ENCODE assay signal across 10 mouse cellular contexts in the genomic region with DNA sequence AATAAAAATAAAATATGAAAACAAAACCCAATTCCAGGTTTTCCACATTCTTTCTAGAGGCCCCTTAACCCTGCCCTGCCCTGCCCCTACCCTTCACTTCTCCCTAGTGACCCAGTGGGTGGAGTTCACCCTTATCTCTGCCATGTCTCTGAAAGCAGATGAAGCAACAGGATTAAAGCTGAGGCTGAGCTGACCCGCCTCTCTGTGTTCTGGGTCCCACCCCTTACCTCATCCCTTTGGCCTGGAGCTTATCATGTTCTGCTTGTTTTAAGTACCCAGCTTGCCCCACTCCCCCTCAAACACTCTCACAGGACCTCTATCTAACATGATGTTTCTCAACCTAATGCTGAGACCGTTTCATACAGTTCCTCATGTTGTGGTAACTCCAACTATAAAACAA.
DNase-seq lines count a peak whose midpoint lies in the region; ATAC-seq and TF ChIP-seq lines count a peak whose summit lies in the region.
"Had no signal": no experiment of that assay in that cellular context is flagged by ENCODE, and none has a peak within 500 bp of the region (broad histone marks: within the 10 kb centered on the region; RNA-seq: fewer than 3 reads in every experiment).

No protein-coding gene starts in this region.

- WGBS in lung, embryonic 16.5 days = 23% methylated on average over 2 of the region's 2 CpGs
- WGBS in lung, adult 2 months = 34% methylated on average over 2 of the region's 2 CpGs
- 3% methylated on average over 2 of the region's 2 CpGs for WGBS in liver, embryonic 14.5 days (ENCODE audit: insufficient replicate concordance)
- WGBS in stomach, postnatal 0 days = 33% methylated on average over 2 of the region's 2 CpGs

- no peak overlapping the region for H3K9ac ChIP-seq in lung, embryonic 16.5 days (ENCODE audit: low read length)
- H3K9ac ChIP-seq in liver, embryonic 14.5 days (replicated peaks) = no peak overlapping the region
- no peak overlapping the region for H3K9ac ChIP-seq in stomach, postnatal 0 days (ENCODE audit: low read length)

- H3K27me3 ChIP-seq in lung, embryonic 16.5 days (ENCODE audit: control insufficient read depth, insufficient read depth, low read depth, low read length) = no peaks in the 10 kb centered on the region
- H3K27me3 ChIP-seq in liver, embryonic 14.5 days (ENCODE audit: control insufficient read depth, insufficient read depth, low read length) = no peaks in the 10 kb centered on the region
- no peaks in the 10 kb centered on the region for H3K27me3 ChIP-seq in stomach, postnatal 0 days (ENCODE audit: control insufficient read depth, insufficient read depth, low read length)

- 0 out of 2 replicates have a peak, but pooled peaks have one; percentile 27 for ATAC-seq in lung, embryonic 16.5 days (ENCODE audit: low read depth)
- peak; percentile 91 for ATAC-seq in liver, embryonic 14.5 days (ENCODE audit: insufficient read depth)
- peak; percentile 59 for ATAC-seq in stomach, postnatal 0 days (ENCODE audit: low FRiP score, low TSS enrichment)

- no peaks in the 10 kb centered on the region for H3K9me3 ChIP-seq in lung, embryonic 16.5 days (ENCODE audit: control insufficient read depth, low read length)
- H3K9me3 ChIP-seq in liver, embryonic 14.5 days (ENCODE audit: control insufficient read depth, low read length) = no peaks in the 10 kb centered on the region
- no peaks in the 10 kb centered on the region for H3K9me3 ChIP-seq in stomach, postnatal 0 days (ENCODE audit: control insufficient read depth, low read length)

- no peak for TF ChIP-seq CTCF in lung, adult 2 months (IDR thresholded peaks at IDR 0.05; ENCODE audit: insufficient read depth, low read length)
- TF ChIP-seq CTCF in liver, embryonic 14.5 days (IDR thresholded peaks at IDR 0.05; ENCODE audit: low read depth) = no peak
- TF ChIP-seq CTCF in stomach, postnatal 0 days (IDR thresholded peaks at IDR 0.05; ENCODE audit: low read depth) = no peak

- TF ChIP-seq POLR2A in lung, adult 2 months (IDR thresholded peaks at IDR 0.05; ENCODE audit: borderline replicate concordance, extremely low read depth, low read depth, low read length) = no peak

- no peaks in the 10 kb centered on the region for H3K36me3 ChIP-seq in lung, embryonic 16.5 days (ENCODE audit: control insufficient read depth, insufficient read depth, low read length)
- no peaks in the 10 kb centered on the region for H3K36me3 ChIP-seq in liver, embryonic 14.5 days (replicated peaks; ENCODE audit: control insufficient read depth, insufficient read depth, low read depth)
- H3K36me3 ChIP-seq in stomach, postnatal 0 days (ENCODE audit: control insufficient read depth, insufficient read depth, low read length) = no peaks in the 10 kb centered on the region

- peak; percentile 64 for TF ChIP-seq EP300 in liver, embryonic 14.5 days (IDR thresholded peaks at IDR 0.05; ENCODE audit: low read depth)
- no peak for TF ChIP-seq EP300 in stomach, postnatal 0 days (optimal IDR thresholded peaks at IDR 0.05)

- H3K4me3 ChIP-seq in lung, embryonic 16.5 days (ENCODE audit: low read length) = no peak overlapping the region
- no peak overlapping the region for H3K4me3 ChIP-seq in lung, adult 2 months (replicated peaks; ENCODE audit: extremely low read depth, low read depth, low read length)
- H3K4me3 ChIP-seq in liver, embryonic 14.5 days (ENCODE audit: insufficient read depth in 1 of 2, low read depth in 2 of 2, low read length in 2 of 2) = no peak overlapping the region
- no peak overlapping the region for H3K4me3 ChIP-seq in stomach, postnatal 0 days (ENCODE audit: low read depth, low read length)
- H3K4me3 ChIP-seq: erythroblast, embryonic 14.5 days had no signal

- no peak overlapping the region for H3K27ac ChIP-seq in lung, embryonic 16.5 days (ENCODE audit: low read length)
- H3K27ac ChIP-seq in liver, embryonic 14.5 days = no peak overlapping the region; the same call in 1 of the 2 replicates
- H3K27ac ChIP-seq in stomach, postnatal 0 days (replicated peaks) = no peak overlapping the region
- H3K27ac ChIP-seq: macrophage had no signal

- H3K4me2 ChIP-seq in lung, embryonic 16.5 days (ENCODE audit: low read depth, low read length) = no peak overlapping the region
- peak overlapping the region; percentile 41 for H3K4me2 ChIP-seq in liver, embryonic 14.5 days (ENCODE audit: low read depth)
- H3K4me2 ChIP-seq in stomach, postnatal 0 days (replicated peaks; ENCODE audit: low read depth) = no peak overlapping the region

- no peak for DNase-seq in lung, adult 2 months
- DNase-seq in c-Kit-positive CD71-positive TER-119-positive erythroid progenitor cells, embryonic 14.5 days (ENCODE audit: low spot score) = peak; percentile 75
- peak; percentile 75 to 80 (median 76) for DNase-seq in liver, embryonic 14.5 days (ENCODE audit: low read depth in 3 of 3, low spot score in 3 of 3)
- no peak for DNase-seq in stomach, postnatal 0 days (ENCODE audit: low spot score)
- no peak for DNase-seq in cerebellum, postnatal 14 days
- no peak for DNase-seq in thymus, postnatal 36 days
- no peak for DNase-seq in neural tube, embryonic 10.5 days (ENCODE audit: extremely low spot score, low spot score)

- H3K4me1 ChIP-seq in lung, embryonic 16.5 days (replicated peaks; ENCODE audit: control insufficient read depth, insufficient read depth, low read length) = peaks cover 3% of the 10 kb centered on the region; the same call in 1 of the 2 replicates
- peaks cover 7% of the 10 kb centered on the region; the same call in 1 of the 2 replicates for H3K4me1 ChIP-seq in lung, adult 2 months (ENCODE audit: control insufficient read depth, insufficient read depth, low read length)
- peaks cover 41 to 49% of the 10 kb centered on the region in 2 experiments for H3K4me1 ChIP-seq in liver, embryonic 14.5 days (replicated peaks; ENCODE audit: control insufficient read depth in 2 of 2, insufficient read depth in 2 of 2, low read length in 1 of 2)
- H3K4me1 ChIP-seq in stomach, postnatal 0 days (replicated peaks; ENCODE audit: control insufficient read depth, insufficient read depth) = no peaks in the 10 kb centered on the region

Comparison
In these comparisons a context has a peak if more than half of its experiments do, and no peak if none do; other contexts are left out.
1. ATAC-seq: peak in every context shown above with its lines; median percentile 91 in liver, embryonic 14.5 days; 59 in stomach, postnatal 0 days; 27 in lung, embryonic 16.5 days.
2. DNase-seq: peak in c-Kit-positive CD71-positive TER-119-positive erythroid progenitor cells, embryonic 14.5 days (single experiment) and liver, embryonic 14.5 days (3 of 3); none in lung, adult 2 months (single experiment), stomach, postnatal 0 days (single experiment), cerebellum, postnatal 14 days (0 of 2), thymus, postnatal 36 days (0 of 2) and neural tube, embryonic 10.5 days (single experiment).